24 mouse cellular contexts compared by ENCODE assay signal in genomic region chr6:120609858-120610257, GRCm38 (mm10).
"Had no signal": no experiment of that assay in that cellular context is flagged by ENCODE, and none has a peak within 500 bp of the region (broad histone marks: within the 10 kb centered on the region; RNA-seq: fewer than 3 reads in every experiment).

No protein-coding gene starts in this region.

- H3K36me3 ChIP-seq: intestine, embryonic 15.5 days; kidney, embryonic 15.5 days; lung, embryonic 15.5 days; midbrain, embryonic 10.5 days; midbrain, embryonic 13.5 days; neural tube, embryonic 13.5 days; stomach, embryonic 15.5 days had no signal

- DNase-seq: kidney, adult 11 months; kidney, adult 8-10 months; kidney, postnatal 14 days; kidney, postnatal 4 days; layer of hippocampus, adult 9-11 months; layer of hippocampus, postnatal 36 days; lung, adult 18-20 months; lung, postnatal 10 days; lung, postnatal 36 days; retina, postnatal 1 day; right cerebral cortex, postnatal 25 days; spleen, adult 18-20 months; thymus, postnatal 25 days had no signal

- H3K4me2 ChIP-seq: intestine, embryonic 15.5 days; kidney, embryonic 15.5 days; lung, embryonic 15.5 days; midbrain, embryonic 13.5 days; neural tube, embryonic 13.5 days; stomach, embryonic 15.5 days had no signal

- H3K27me3 ChIP-seq: intestine, embryonic 15.5 days; kidney, embryonic 15.5 days; lung, embryonic 15.5 days; midbrain, embryonic 13.5 days; neural tube, embryonic 13.5 days; stomach, embryonic 15.5 days had no signal

- H3K9ac ChIP-seq: intestine, embryonic 15.5 days; kidney, embryonic 15.5 days; lung, embryonic 15.5 days; midbrain, embryonic 13.5 days; neural tube, embryonic 13.5 days; stomach, embryonic 15.5 days had no signal

- H3K4me3 ChIP-seq: intestine, embryonic 15.5 days; kidney, embryonic 15.5 days; left cerebral cortex, adult 2 months; lung, embryonic 15.5 days; megakaryocyte, embryonic 14.5 days; midbrain, embryonic 10.5 days; midbrain, embryonic 13.5 days; myocyte; neural tube, embryonic 13.5 days; stomach, embryonic 15.5 days had no signal

- ATAC-seq: intestine, embryonic 15.5 days; midbrain, embryonic 13.5 days; midbrain, embryonic 16.5 days had no signal

- H3K9me3 ChIP-seq: intestine, embryonic 15.5 days; kidney, embryonic 15.5 days; lung, embryonic 15.5 days; megakaryocyte, embryonic 14.5 days; midbrain, embryonic 10.5 days; midbrain, embryonic 13.5 days; neural tube, embryonic 13.5 days; stomach, embryonic 15.5 days had no signal

- H3K27ac ChIP-seq: intestine, embryonic 15.5 days; left cerebral cortex, adult 2 months; lung, embryonic 15.5 days; midbrain, embryonic 10.5 days; midbrain, embryonic 13.5 days; neural tube, embryonic 13.5 days; stomach, embryonic 15.5 days had no signal

- H3K4me1 ChIP-seq: intestine, embryonic 15.5 days; lung, embryonic 15.5 days; megakaryocyte, embryonic 14.5 days; neural tube, embryonic 13.5 days; stomach, embryonic 15.5 days had no signal
